Mouse (Mus musculus): ENCODE data around the gene Zbtb42. TPM values are rescaled to one million over a fixed set of nuclear protein-coding genes. Genes with fewer than 3 reads are reported as not detected.

Zbtb42 gene
- polyA plus RNA-seq, 1 experiment from 2014 or later, result 2.4 TPM

GRCm38 (mm10) chr12:112693185-112694126, 14.8 kb downstream of the Zbtb42 start:
- Histone ChIP-seq H3K9me3 (ENCODE audit: control insufficient read depth, low read length) (no peaks in the 10 kb centered on the region), H3K36me3 (ENCODE audit: control insufficient read depth, insufficient read depth, low read length) (no peaks in the 10 kb centered on the region), H3K27me3 (replicated peaks; ENCODE audit: control insufficient read depth, insufficient read depth, low read length) (no peaks in the 10 kb centered on the region), H3K4me2 (ENCODE audit: low read length) (peak overlapping the region; percentile 83), H3K4me1 (ENCODE audit: control insufficient read depth, insufficient read depth, low read depth, low read length) (peaks cover 14% of the 10 kb centered on the region), H3K4me3 (ENCODE audit: low read length) (peak overlapping the region; percentile 62), H3K9ac (ENCODE audit: low read depth, low read length) (peak overlapping the region; percentile 87), H3K27ac (ENCODE audit: low read depth, low read length) (peak overlapping the region; percentile 82)
- peak; percentile 95 for ATAC-seq
- WGBS, result 1% methylated on average over 52 of the region's 54 CpGs

GRCm38 (mm10) chr12:112694127-112694475, 15.5 kb downstream of the Zbtb42 start:
- Histone ChIP-seq H3K36me3 (ENCODE audit: control insufficient read depth, insufficient read depth, low read length) (no peaks in the 10 kb centered on the region), H3K4me2 (ENCODE audit: low read length) (peak overlapping the region; percentile 83), H3K27me3 (replicated peaks; ENCODE audit: control insufficient read depth, insufficient read depth, low read length) (no peaks in the 10 kb centered on the region), H3K27ac (ENCODE audit: low read depth, low read length) (peak overlapping the region; percentile 82), H3K4me3 (ENCODE audit: low read length) (peak overlapping the region; percentile 62), H3K9me3 (ENCODE audit: control insufficient read depth, low read length) (no peaks in the 10 kb centered on the region), H3K4me1 (ENCODE audit: control insufficient read depth, insufficient read depth, low read depth, low read length) (peaks cover 14% of the 10 kb centered on the region), H3K9ac (ENCODE audit: low read depth, low read length) (peak overlapping the region; percentile 87)
- peak; percentile 12; the same call in 1 of the 2 replicates for ATAC-seq
- WGBS, result 79% methylated on average over 10 of the region's 10 CpGs

GRCm38 (mm10) chr12:112696806-112697425, 18.3 kb downstream of the Zbtb42 start:
- no peaks in the 10 kb centered on the region for H3K9me3 ChIP-seq (ENCODE audit: control insufficient read depth, low read length)
- no peak overlapping the region for H3K4me3 ChIP-seq (ENCODE audit: low read length)
- H3K4me1 ChIP-seq (ENCODE audit: control insufficient read depth, insufficient read depth, low read depth, low read length), result peaks cover 20% of the 10 kb centered on the region
- no peaks in the 10 kb centered on the region for H3K36me3 ChIP-seq (ENCODE audit: control insufficient read depth, insufficient read depth, low read length)
- WGBS, result 80% methylated on average over 3 of the region's 3 CpGs
- no peak overlapping the region for H3K9ac ChIP-seq (ENCODE audit: low read depth, low read length)
- H3K4me2 ChIP-seq (ENCODE audit: low read length), result no peak overlapping the region
- H3K27ac ChIP-seq (ENCODE audit: low read depth, low read length), result no peak overlapping the region
- H3K27me3 ChIP-seq (replicated peaks; ENCODE audit: control insufficient read depth, insufficient read depth, low read length), result no peaks in the 10 kb centered on the region
- ATAC-seq, result no peak

GRCm38 (mm10) chr12:112700522-112700921, 21.9 kb downstream of the Zbtb42 start:
- Histone ChIP-seq H3K27me3 (replicated peaks; ENCODE audit: control insufficient read depth, insufficient read depth, low read length) (no peaks in the 10 kb centered on the region), H3K4me1 (ENCODE audit: control insufficient read depth, insufficient read depth, low read depth, low read length) (peaks cover 6% of the 10 kb centered on the region), H3K9me3 (ENCODE audit: control insufficient read depth, low read length) (no peaks in the 10 kb centered on the region), H3K9ac (ENCODE audit: low read depth, low read length) (0 out of 2 replicates have a peak overlapping the region, but pooled peaks have one; percentile 24), H3K27ac (ENCODE audit: low read depth, low read length) (no peak overlapping the region), H3K36me3 (ENCODE audit: control insufficient read depth, insufficient read depth, low read length) (no peaks in the 10 kb centered on the region), H3K4me3 (ENCODE audit: low read length) (no peak overlapping the region), H3K4me2 (ENCODE audit: low read length) (0 out of 2 replicates have a peak overlapping the region, but pooled peaks have one; percentile 13)
- 14% methylated on average over 15 of the region's 15 CpGs for WGBS
- no peak for ATAC-seq

- ATAC-seq, result no peak
- no peaks in the 10 kb centered on the region for H3K27me3 ChIP-seq (replicated peaks; ENCODE audit: control insufficient read depth, insufficient read depth, low read length)
- 77% methylated on average over 6 of the region's 6 CpGs for WGBS
Measured at GRCm38 (mm10) chr12:112702374-112703320, 24.0 kb downstream of the Zbtb42 start.

GRCm38 (mm10) chr12:112706704-112707572, 28.3 kb downstream of the Zbtb42 start:
- H3K4me2 ChIP-seq (ENCODE audit: low read length), result peak overlapping the region; percentile 50
- peak; percentile 90 for ATAC-seq
- peak overlapping the region; percentile 19; the same call in 1 of the 2 replicates for H3K4me3 ChIP-seq (ENCODE audit: low read length)
- peak overlapping the region; percentile 28; the same call in 1 of the 2 replicates for H3K9ac ChIP-seq (ENCODE audit: low read depth, low read length)
- H3K27ac ChIP-seq (ENCODE audit: low read depth, low read length), result no peak overlapping the region
- no peaks in the 10 kb centered on the region for H3K9me3 ChIP-seq (ENCODE audit: control insufficient read depth, low read length)
- H3K4me1 ChIP-seq (ENCODE audit: control insufficient read depth, insufficient read depth, low read depth, low read length), result peaks cover 5% of the 10 kb centered on the region
- H3K36me3 ChIP-seq (ENCODE audit: control insufficient read depth, insufficient read depth, low read length), result no peaks in the 10 kb centered on the region
- 13% methylated on average over 32 of the region's 32 CpGs for WGBS
- 0 out of 2 replicates have a peak, but pooled peaks cover 2% of the 10 kb centered on the region for H3K27me3 ChIP-seq (replicated peaks; ENCODE audit: control insufficient read depth, insufficient read depth, low read length)

More at GRCm38 (mm10) chr12:112702374-112703320, 24.0 kb downstream of the Zbtb42 start:
- Histone ChIP-seq H3K9me3 (ENCODE audit: control insufficient read depth, low read length) (no peaks in the 10 kb centered on the region), H3K9ac (ENCODE audit: low read depth, low read length) (no peak overlapping the region), H3K4me2 (ENCODE audit: low read length) (no peak overlapping the region), H3K4me1 (ENCODE audit: control insufficient read depth, insufficient read depth, low read depth, low read length) (peaks cover 11% of the 10 kb centered on the region), H3K4me3 (ENCODE audit: low read length) (no peak overlapping the region), H3K36me3 (ENCODE audit: control insufficient read depth, insufficient read depth, low read length) (no peaks in the 10 kb centered on the region), H3K27ac (ENCODE audit: low read depth, low read length) (no peak overlapping the region)

- ATAC-seq, result no peak; the same call in 1 of the 2 replicates
Measured at GRCm38 (mm10) chr12:112707573-112707869, 28.9 kb downstream of the Zbtb42 start.

GRCm38 (mm10) chr12:112713984-112714383, 35.4 kb downstream of the Zbtb42 start:
- H3K4me3 ChIP-seq (ENCODE audit: low read length), result no peak overlapping the region
- H3K27me3 ChIP-seq (replicated peaks; ENCODE audit: control insufficient read depth, insufficient read depth, low read length), result 0 out of 2 replicates have a peak, but pooled peaks cover 2% of the 10 kb centered on the region
- peak; percentile 35; the same call in 1 of the 2 replicates for ATAC-seq
- no peaks in the 10 kb centered on the region for H3K36me3 ChIP-seq (ENCODE audit: control insufficient read depth, insufficient read depth, low read length)
- H3K4me1 ChIP-seq (ENCODE audit: control insufficient read depth, insufficient read depth, low read depth, low read length), result no peaks in the 10 kb centered on the region; the same call in 1 of the 2 replicates
- no peak overlapping the region for H3K4me2 ChIP-seq (ENCODE audit: low read length)
- WGBS, result 59% methylated on average over 3 of the region's 3 CpGs
- no peak overlapping the region for H3K27ac ChIP-seq (ENCODE audit: low read depth, low read length)
- no peaks in the 10 kb centered on the region for H3K9me3 ChIP-seq (ENCODE audit: control insufficient read depth, low read length)
- no peak overlapping the region for H3K9ac ChIP-seq (ENCODE audit: low read depth, low read length)

More at GRCm38 (mm10) chr12:112707573-112707869, 28.9 kb downstream of the Zbtb42 start:
- Histone ChIP-seq H3K27me3 (replicated peaks; ENCODE audit: control insufficient read depth, insufficient read depth, low read length) (0 out of 2 replicates have a peak, but pooled peaks cover 2% of the 10 kb centered on the region), H3K4me3 (ENCODE audit: low read length) (no peak overlapping the region), H3K36me3 (ENCODE audit: control insufficient read depth, insufficient read depth, low read length) (no peaks in the 10 kb centered on the region), H3K27ac (ENCODE audit: low read depth, low read length) (no peak overlapping the region), H3K4me2 (ENCODE audit: low read length) (peak overlapping the region; percentile 50; the same call in 1 of the 2 replicates), H3K9ac (ENCODE audit: low read depth, low read length) (peak overlapping the region; percentile 28; the same call in 1 of the 2 replicates), H3K9me3 (ENCODE audit: control insufficient read depth, low read length) (no peaks in the 10 kb centered on the region), H3K4me1 (ENCODE audit: control insufficient read depth, insufficient read depth, low read depth, low read length) (peaks cover 5% of the 10 kb centered on the region)
- WGBS, result 25% methylated on average over 8 of the region's 8 CpGs

Measured in hindbrain, embryonic 16.5 days (tissue).